Mouse (Mus musculus): ENCODE data around the gene Sdf4.

- TF ChIP-seq CTCF (conservative IDR thresholded peaks at IDR 0.05; ENCODE audit: low read length) (no peak), POU5F1 (IDR thresholded peaks at IDR 0.05; ENCODE audit: borderline replicate concordance, low read length) (no peak)
These were observed 31.5 kb downstream of the Sdf4 start for GRCm38 (mm10) chr4:156024184-156024583.

Data from E14TG2a.4 (cell line).